Mouse (Mus musculus): Measurements from ENCODE around the gene Ccnk.

Gene Ccnk

DNA sequence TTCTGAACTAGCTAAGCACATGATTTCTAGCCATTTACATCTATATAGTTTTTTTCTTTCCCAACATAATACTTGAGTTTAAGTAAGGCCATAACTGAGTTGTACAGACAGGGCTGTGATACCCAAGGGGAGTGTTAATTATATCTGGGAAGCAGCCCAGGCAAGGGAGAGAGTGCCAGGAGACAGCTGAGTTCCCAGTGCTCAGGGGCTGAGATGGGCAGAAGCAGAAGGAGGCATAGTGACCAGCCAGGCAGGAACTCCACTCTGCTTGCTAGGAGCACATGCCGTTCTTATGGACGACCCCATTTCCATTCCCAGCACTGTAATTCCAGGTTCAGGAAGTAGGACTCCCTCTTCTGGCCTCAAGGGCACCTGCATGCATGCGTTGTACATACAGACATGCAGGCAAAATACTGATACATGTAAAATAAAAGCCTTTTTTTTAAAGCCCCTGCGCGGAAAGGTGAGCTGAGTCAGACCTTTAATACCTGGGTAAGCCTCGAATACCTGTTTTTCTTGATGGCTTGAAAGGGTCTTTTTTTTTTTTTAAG, 8.2 kb downstream of the Ccnk start:
- DNase-seq (ENCODE audit: low spot score in 2 of 2), result no peak

DNA sequence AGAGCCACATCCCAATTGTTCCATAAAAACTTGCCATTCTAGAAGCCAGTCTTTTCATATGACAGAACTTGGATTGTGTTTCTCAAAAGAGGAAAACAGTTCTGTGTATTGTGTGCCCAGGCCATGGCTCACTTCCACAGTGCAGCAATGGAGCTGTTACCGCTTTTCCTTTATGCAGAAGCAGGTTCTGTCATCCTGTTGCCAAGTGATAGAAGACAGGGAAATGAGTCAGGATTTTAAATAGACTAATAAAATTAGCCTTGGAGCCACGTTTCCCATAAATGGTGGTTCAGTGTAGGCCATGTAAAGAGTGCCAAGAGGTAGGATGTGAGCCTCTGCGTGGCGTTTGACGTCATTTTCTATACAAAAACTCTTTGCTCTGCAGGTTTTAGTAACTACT, 14.5 kb downstream of the Ccnk start:
- DNase-seq (ENCODE audit: low spot score in 2 of 2), result no peak

DNA sequence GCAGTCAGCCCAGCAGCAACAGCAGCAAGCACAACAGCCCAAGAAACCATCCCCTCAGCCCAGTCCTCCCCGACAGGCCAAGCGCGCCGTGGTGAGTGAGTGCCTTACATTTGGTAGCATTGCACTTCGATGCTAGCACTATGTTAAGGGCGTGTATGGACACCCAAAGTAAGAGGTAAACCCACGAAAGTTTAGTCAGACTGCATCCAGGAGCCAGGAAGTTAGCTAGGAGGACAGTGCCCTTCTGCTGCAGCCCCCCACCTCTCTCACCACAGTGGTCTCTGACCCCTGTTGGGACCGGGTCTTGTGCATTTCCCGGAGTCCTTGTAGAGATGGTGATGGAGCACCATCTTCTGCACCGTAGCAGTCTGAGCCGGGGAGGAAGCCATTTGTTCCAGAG, 16.4 kb downstream of the Ccnk start:
- DNase-seq (ENCODE audit: low spot score in 2 of 2), result no peak

DNA sequence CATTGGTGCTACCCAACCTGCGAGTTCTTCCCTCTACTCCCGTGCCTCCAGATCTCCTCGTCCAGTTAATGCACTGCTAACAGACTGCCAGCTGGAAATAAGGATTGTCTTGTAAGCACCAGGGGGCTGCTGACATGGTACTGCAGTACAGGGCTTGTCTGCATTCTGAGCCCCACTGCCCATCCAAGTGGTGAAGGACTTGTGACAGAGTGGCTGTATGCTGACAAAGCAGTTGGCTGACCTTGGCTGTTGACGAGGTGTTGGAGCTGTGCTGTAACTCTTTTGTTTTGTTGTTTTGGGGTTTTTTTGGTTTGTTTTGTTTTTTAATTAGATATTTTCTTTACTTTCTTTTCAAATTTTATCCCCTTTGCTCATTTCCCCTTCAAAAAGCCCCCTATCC, 19.1 kb downstream of the Ccnk start:
- DNase-seq (ENCODE audit: low spot score in 2 of 2), result no peak

DNA sequence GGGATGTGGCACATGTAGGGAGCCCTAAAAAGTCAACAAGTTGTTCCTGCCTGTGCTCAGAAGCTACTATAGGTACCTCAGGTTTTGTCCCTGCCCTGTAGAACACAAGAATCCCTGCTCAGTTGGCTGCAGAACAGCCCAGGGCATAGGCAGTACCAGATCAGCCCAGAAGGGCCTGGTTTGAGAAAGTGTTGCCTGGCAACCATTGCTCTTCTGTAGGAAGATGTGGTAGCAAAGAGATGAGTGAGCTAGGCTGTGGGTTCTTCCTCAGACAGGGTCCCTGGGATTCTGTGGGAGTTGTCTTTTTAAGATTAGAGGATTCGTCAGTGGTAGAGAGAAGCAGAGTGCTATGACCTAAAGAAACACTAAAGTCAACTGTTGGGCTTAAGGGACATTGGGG, 20.7 kb downstream of the Ccnk start:
- DNase-seq (ENCODE audit: low spot score in 2 of 2), result no peak

DNA sequence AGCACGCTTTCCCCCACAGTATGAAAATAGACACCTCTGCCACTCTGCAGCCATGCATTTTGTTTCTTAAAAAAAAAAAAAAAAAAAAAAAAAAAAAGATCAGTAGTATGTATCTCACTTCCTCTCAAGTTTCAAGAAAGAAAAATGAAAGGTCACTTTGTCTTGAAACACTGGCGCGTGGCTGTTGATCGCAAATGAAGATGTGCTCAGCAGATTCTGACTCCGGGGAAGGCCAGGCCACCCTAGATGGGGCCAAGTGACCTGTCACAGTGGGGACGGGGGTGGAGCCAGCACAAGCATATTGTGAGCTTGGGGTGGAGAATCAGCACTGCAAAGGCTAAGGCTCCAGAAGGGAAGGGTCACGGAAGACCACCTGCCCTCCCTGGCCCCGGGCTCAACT, 24.5 kb downstream of the Ccnk start:
- no peak for DNase-seq (ENCODE audit: low spot score in 2 of 2)

DNA sequence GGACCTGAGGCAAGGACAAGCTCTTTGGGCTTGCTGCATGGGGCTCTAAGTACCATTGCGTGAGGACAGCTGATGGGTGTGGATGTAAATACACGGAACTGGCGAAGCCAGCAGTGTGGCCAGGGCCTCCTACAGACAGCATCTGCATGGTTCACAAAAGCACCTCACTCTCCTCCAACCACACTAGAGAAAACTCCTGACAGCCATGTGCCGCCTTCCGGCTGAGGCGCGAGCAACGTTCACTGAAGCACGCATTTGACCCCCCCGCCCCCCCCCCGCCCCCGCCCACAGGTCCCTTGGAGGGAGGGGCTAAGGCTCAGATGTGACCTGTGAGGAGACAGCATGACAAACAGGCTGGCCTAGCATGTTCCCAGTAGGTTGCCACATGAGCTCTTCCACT, 25.6 kb downstream of the Ccnk start:
- no peak for DNase-seq (ENCODE audit: low spot score in 2 of 2)

DNA sequence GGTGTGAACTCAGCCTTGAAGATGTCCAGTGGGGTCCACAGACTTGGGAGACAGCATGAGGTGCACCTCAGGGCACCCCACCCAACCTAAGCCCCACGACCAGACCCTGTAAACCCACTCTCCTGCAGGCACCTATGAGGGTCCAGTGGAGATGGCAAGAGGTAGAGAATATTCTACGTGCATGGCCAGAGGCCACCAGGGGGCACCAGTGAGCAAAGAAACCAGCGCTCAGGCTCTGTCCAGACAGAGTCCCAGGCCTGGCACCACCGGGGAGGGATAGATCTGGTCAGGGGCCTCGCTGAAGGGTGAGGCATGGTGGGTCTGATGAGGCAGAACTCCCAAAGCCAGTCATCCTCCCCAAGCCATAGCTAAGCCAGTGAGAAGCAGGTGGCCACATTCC, 27.3 kb downstream of the Ccnk start:
- peak; percentile 17 to 76 for DNase-seq (ENCODE audit: low spot score in 2 of 2)

DNA sequence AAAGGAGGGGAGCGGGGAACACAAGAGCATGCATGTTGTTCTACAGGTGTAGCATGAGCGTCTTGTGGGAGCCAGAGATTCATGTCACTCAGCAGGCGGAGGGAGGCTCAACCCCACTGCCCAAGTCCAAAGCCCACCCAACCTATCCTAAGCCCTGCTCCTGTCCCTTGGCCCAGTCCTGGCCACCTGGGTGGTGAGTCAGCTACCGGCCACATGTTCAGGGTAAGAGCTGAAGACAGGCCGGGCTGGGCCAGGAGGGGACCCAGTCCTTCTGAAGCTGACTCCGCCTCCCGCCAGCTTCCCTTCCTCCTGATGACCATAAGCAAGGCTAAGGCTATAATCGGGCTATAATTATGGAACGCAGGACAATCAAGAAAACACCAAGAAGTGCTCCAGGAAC, 28.8 kb downstream of the Ccnk start:
- DNase-seq (ENCODE audit: low spot score in 2 of 2), result no peak

DNA sequence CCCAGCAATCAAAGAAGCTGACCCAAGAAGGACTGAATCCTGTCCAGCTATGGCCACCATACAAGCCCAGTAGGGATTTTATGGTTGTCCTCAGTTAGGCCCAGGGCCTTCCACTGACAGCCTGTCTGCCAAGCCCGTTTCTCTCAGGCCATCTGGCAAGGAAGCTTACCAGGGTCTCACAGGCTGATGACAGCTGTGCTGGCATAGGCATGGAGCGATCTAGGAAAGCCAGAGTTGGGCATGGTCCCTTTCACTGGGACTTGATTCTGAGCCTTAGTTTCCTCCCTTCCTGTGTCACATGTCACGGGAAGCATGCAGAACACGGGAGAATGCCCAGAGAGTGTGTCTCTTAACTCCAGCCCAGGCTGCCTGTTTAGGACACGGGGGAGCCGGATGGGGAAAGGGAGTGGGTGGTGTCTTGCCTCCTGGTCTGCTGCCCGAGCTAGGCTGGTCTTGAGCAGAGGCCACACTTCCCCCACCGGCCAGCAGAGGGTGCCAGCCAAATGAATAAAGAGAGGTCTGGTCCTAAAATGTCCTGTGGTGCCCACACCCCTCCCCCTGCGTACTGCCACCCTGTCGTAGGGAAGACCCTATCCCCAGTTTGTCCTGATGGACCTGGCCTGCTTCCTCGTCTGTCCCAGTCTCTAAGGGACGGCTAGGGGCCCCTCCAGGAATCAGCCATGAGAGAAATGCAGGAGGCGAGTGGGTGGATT, 29.5 kb downstream of the Ccnk start:
- DNase-seq (ENCODE audit: low spot score in 2 of 2), result peak in 1 of 2 experiments; percentile 47

DNA sequence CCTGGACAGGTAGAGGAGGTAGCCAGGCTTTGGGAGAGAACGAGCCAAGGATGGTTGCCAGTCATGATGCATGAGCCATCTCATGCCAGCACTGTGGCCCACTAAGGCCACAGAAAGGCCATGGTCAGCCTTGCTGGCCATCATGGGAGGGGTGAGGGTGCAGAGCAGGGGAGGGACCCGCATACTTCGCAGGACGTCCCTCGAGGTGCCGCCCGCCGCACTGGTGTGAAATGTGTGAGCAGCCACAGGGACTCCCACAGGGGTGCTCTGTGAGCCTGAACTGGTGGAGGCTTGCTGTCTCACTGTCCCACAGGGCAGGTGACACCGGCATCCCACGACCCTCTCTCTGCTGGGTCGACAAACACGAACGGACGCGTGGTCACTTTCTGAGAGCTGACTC, 31.2 kb downstream of the Ccnk start:
- no peak for DNase-seq (ENCODE audit: low spot score in 2 of 2)

DNA sequence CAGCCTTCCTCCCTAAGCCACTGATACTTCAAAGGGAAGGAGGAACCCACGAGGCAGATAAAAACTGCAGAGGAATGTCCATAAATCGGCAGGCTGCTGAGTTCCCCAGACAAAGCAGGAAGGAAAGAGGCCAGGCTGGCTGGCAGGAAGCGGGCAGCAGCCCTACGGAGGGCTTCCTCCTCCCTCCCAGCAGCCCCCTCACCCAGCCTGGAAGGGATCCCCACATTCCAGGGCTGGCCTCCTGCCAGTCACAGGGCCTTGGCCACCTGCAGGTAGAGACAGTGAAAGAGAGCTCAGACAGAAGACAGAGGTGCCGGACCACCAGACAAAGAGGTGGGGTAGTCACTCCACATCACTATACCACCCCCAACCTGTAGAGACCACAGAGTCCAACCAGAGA, 32.7 kb downstream of the Ccnk start:
- no peak for DNase-seq (ENCODE audit: low spot score in 2 of 2)

DNA sequence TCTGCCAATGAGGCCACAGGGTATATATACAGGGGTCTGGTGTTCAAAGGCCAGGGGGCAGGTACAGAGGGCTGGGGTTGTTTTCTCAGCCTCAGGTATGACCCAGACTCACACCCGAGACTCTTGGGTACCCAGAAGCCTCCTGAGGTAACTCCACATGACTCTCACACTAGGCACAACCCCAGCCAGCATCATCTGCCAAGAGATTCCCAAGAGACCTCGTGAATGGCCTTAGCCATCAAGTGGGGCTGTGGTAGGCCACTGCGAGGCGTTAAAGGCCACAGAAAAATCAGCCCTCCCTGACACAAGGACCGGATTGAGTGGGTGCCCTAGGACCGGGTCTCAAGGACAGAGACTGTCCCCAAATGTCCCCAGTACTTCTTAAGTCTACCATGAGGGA, 33.1 kb downstream of the Ccnk start:
- DNase-seq (ENCODE audit: low spot score in 2 of 2), result no peak

DNA sequence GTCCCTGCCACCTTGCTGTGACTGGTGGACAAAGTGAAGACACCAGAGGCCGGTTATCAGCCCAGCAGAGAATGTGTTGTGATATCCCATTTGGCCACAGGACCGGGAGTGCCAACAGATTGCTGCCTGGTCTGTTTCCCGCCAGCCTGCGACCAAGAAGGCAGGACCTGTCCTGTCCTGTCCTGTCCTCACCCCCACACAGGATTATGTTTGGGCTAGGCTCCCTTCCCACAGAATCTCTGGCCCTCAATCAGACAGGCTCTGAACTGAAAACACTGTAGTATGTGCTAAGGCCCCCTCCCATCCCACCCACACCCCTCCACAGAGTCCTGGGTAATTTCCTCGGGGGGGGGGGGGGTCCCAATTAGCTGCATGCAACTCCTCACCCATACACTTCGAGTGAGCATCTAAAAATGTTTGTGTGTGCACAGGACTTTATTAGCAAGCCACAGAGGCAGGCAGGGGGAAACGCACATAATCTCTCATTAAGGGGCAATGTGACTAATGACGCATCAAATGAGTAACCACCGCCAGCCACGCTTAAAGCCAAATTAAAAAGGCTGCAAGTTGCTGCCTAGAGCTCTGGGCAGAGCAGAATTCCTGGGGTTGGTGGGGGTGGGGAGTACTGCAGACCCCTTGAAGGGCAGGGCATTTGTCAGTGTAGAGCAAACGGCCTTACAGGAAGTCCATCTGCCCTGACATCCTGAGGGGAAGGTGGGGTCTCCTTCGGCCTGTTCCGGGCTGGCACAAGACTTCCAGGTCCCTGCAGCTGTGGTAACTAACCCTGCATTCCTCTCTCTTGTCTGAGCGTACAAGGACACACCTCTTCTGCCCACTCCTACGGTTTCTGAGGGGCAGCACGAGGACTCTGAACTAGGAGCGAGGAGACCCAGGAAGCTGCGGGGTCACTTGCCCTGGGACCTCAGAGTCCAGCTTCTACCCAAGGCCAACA, 34.0 kb downstream of the Ccnk start:
- DNase-seq (ENCODE audit: low spot score in 2 of 2), result no peak

DNA sequence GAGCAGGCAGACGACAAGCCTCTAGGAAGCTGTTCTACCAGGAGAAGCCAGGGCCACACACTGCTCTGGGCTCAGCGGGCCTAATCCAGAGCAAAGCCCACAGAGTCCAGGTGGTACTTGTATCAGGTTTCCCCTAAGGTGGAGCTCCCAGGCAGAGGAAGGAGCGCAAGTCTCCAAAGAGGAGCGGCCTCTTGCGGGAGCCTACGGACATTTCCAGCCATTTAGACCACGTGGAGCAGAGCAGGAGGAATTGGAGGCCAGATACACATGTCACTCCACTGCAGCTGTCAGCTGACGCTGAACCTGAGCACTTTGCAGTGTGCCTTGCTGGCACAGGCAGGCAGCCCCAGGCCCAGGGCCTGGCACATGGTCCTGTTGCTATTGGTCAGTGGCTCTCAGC, 35.7 kb downstream of the Ccnk start:
- no peak for DNase-seq (ENCODE audit: low spot score in 2 of 2)

DNA sequence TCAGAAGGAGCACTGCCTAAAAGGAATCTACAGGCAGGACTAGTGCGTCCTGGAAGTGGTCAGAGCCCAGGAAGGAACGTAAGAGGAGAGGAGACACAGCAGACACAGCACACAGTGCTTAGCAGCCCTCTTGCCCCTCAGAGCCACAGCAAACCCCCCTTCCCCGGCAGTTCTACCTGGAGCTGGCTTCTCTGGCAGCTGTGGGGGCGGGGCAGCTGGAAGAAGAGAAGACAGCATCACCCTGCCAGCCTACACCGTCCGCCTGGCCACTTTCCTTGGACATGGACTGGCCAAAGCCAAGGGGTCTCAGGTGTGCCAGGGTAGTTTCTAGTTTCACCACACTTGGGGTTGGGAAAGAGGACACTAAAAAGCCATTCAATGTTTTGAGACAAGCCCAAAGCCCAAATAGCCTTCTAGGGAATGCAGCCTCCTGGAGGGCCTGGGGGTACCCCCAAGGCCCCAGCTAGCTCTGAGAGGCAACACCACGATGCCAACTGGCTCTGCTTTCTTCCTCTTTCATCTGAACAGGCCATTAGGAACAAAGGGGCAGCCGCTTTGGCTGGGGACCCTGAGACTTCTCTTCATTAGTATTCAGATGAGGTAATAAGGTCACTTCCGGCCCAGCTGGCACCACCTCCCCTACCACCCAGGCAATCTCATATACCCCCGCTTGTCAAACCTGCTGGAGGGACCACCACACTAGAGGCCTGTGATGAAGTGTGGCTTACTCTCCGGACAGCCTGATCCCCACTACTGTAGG, 37.4 kb downstream of the Ccnk start:
- DNase-seq (ENCODE audit: low spot score in 2 of 2), result no peak

DNA sequence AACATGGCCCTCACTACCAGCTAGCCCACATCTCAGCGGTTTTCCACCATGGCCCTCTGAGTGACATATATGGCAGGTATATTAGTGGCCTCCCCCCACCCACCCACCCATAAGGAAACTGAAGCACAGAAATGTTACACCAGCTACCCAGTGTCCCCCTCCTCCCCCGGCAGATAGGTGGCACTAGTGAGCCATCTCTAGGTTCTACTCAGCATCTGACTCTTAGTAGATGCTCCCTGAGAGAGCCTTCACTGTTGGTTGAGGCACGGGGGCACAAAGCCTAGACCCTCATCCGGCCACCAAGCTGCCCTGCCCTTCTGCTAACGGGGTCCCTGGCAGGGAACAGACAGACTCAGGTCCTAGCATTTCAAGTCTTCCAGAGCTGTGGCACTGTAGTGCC, 38.2 kb downstream of the Ccnk start:
- DNase-seq (ENCODE audit: low spot score in 2 of 2), result peak; percentile 25 to 69

DNA sequence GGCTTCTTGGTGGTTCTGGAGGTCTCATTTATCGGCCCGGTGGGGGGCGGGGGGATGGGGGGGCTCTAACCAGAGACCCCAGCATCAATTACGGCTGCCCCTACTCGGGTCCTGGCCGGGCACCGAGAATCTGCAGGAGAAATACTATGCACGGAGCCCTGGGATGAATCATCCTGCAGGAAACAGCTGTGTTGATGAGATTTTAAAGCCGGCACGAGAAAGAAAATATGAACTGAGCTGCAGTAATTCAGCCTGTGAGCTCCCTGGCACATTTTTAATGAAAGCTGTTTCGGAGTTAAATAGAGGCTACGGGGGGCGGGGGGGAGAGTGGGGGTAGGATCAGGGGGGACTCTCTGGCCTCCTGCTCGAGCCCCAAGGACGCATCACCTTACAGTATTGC, 39.8 kb downstream of the Ccnk start:
- no peak for DNase-seq (ENCODE audit: low spot score in 2 of 2)

DNA sequence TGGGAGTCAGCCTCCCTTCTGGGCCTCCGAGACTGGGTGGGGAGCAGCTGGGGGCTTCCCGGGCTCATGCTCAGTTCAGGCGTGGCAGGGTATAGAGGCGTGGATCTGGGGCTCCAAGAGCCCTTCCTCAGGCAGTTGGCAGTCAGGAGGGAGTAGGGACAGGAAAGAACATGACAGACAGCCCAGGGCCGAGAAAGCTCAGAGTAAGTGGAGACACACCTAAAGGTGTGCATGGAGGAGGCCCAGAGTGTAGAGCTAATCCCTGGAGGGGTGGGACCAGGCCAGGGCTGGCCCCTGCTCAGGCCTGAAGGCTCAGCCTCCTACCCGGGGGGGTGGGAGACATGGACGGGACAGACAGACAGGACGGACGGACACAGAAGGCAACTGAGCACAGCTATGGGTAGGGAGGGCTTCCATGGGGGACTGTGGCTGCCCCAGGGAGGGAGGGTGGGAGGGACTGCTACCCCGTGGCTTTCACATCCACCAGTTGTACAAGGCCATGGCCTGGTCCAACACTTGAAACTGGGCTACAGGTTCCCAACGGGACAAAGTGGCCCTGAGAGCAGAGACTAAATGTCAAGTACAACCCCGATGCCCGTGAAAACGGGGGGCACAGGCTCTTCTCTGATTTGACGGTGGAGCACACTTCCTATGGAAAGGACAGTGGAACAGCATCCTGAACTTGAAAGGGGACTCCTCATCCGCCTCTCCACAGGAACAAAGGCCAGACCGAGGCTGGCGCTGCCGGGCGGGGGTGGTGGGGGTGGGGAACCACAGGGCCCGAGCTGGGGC, 40.6 kb downstream of the Ccnk start:
- DNase-seq (ENCODE audit: low spot score in 2 of 2), result no peak

DNA sequence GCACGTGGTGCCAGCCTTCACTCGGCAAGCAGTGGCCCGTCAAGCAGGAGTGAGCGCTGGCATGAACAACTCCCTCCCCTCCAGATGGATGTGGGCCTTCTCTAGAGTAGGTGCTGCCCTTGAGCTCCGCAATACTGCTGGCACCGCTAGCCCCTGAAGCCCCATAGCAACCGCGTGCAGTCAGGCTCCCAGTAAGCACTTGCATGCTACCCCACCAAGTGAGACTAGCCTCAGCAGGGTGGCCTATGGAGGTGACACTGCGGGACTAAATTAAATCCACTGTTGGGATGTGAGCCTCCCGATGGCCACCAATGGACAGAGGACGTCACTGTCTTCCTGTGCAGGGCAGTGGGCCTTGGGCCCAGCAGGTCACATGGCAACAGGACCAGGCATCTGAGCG, 41.2 kb downstream of the Ccnk start:
- DNase-seq (ENCODE audit: low spot score in 2 of 2), result no peak

DNA sequence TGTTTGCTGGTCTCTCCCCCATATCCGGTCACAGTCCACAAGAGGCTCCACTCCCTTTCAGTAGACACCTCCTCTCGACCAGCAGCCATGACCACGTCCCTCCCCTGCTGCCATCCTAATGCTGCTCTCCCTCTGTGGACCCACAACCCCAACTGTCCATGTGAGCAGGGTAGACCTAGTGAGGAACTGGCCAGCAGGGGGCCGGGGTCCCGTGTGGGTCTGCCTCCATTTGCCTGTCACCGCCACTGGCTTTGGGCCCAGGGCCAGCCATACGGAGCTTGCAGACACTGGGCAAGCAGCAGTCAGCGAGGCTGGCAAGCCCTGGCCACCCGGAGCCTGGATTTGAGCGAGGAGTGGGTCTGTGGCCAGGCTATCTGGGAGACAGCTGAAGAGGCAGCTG, 41.8 kb downstream of the Ccnk start:
- DNase-seq (ENCODE audit: low spot score in 2 of 2), result no peak
